Mouse (Mus musculus) intestine, embryonic 14.5 days (tissue): ENCODE data around the gene Ankrd52. TPM values are rescaled to one million over a fixed set of nuclear protein-coding genes. Genes with fewer than 3 reads are reported as not detected.
A peak's percentile ranks its signal among the peaks of the same experiment; 100 is the strongest.

Source experiments
- ATAC-seq: fragments of 200-750 bp; cut with Nextera tagmentation; replicated peaks from 2 replicates; pipeline ENCODE4 v1.8.0; 2017; ENCODE audit warnings: low read depth, moderate number of reproducible peaks, moderate TSS enrichment, moderate library complexity; ENCODE audit not compliant: low FRiP score, low TSS enrichment
- DNase-seq: peaks from one replicate; pipeline ENCODE4 v3.0.0-alpha.2; 2018; ENCODE audit warnings: low spot score
- H3K27ac ChIP-seq: fragments of 300-500 bp; sonication (generic); 2 replicates; pipeline ENCODE4 v1.5.1; 2014; ENCODE audit warnings: low read depth, mild to moderate bottlenecking, control low read depth
- H3K27me3 ChIP-seq: fragments of 300-500 bp; sonication (generic); replicated peaks from 2 replicates; pipeline ENCODE4 v1.6.1; 2014; ENCODE audit warnings: low read length, control low read depth; ENCODE audit not compliant: control insufficient read depth, insufficient read depth
- H3K36me3 ChIP-seq: fragments of 300-500 bp; sonication (generic); 2 replicates; pipeline ENCODE4 v1.6.1; 2014; ENCODE audit warnings: low read length, control low read depth; ENCODE audit not compliant: control insufficient read depth, insufficient read depth
- H3K4me1 ChIP-seq: fragments of 300-500 bp; sonication (generic); replicated peaks from 2 replicates; pipeline ENCODE4 v1.6.1; 2014; ENCODE audit warnings: low read length, control low read depth, mixed read lengths; ENCODE audit not compliant: control insufficient read depth, insufficient read depth
- H3K4me2 ChIP-seq: fragments of 300-500 bp; sonication (generic); 2 replicates; pipeline ENCODE4 v1.6.1; 2014; ENCODE audit warnings: low read length
- H3K4me3 ChIP-seq: fragments of 300-500 bp; sonication (generic); 2 replicates; pipeline ENCODE4 v1.5.1; 2014; ENCODE audit warnings: low read depth, low read length, control low read depth, mixed read lengths
- H3K9ac ChIP-seq: fragments of 300-500 bp; sonication (generic); 2 replicates; pipeline ENCODE4 v1.6.1; 2014; ENCODE audit warnings: mild to moderate bottlenecking, low read length
- H3K9me3 ChIP-seq: fragments of 300-500 bp; sonication (generic); 2 replicates; pipeline ENCODE4 v1.6.1; 2016; ENCODE audit warnings: low read length, control low read depth; ENCODE audit not compliant: control insufficient read depth
- WGBS: fragments of 180-500 bp; shearing (Covaris S2); extraction: QIAGEN DNeasy Blood & Tissue Kit; methylation state at CpG from one replicate; pipeline ENCODE4 v1.1.7; 2014; 5-methylcytosine and 5-hydroxymethylcytosine counted together
- microRNA-seq: library from miRNA; unstranded; fragments of <30 nt; microRNA quantifications from one replicate; pipeline ENCODE4, GENCODE M21; 2016
- polyA plus RNA-seq: library from polyadenylated mRNA; unstranded; fragments of >200 nt; fragmentation: Nextera tagmentation; extraction: Ambion mirVana; gene quantifications from 2 replicates; pipeline ENCODE4 v1.2.1, GENCODE M21; 2014

Ankrd52 gene
- polyA plus RNA-seq, 1 experiment from 2014 or later, result 12.1 TPM

DNA sequence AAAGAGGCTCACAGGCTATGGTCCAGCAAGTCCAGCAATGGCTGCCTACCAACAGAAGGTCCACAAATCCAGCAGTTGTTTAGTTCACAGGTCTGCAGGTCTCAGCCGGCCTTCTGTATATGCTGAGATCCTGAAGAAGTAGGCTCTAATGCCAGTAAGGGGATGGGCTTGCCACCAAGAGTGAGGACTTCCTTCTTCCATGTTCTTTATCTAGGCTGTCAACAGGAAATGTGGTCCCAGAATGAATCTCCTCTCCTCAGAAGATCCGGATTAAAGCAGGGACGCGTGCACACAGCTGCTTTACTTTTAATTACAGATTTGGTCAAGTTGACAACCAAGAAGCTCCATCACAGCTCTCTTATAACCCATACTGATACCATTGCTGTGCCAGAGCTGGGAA lies 68.5 kb downstream of the Ankrd52 start:
- no peak overlapping the region for H3K27ac ChIP-seq

DNA sequence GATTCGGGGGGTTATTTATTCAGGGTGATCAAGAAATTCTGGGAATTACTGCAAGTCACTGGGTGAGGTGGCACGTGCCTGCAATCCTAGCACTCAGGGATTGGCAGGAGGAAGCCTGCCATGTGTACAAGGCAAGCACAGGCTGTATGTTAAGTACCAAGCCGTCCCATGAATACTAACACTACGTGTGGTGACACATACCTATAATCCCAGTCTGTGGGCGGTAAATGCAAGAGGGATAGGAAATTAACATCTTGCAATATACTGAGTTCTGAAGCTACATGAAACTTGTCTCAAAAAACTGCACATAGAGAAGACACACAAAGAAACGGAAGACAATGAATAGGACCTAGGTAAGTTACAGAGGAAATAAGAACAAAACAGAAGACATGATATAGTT lies 74.1 kb downstream of the Ankrd52 start:
- Histone ChIP-seq H3K9me3 (no peaks in the 10 kb centered on the region), H3K4me2 (no peak overlapping the region), H3K36me3 (no peaks in the 10 kb centered on the region), H3K4me1 (no peaks in the 10 kb centered on the region), H3K27ac (no peak overlapping the region), H3K27me3 (no peaks in the 10 kb centered on the region), H3K9ac (no peak overlapping the region), H3K4me3 (no peak overlapping the region)
- DNase-seq (no peak), ATAC-seq (no peak)
- 83% methylated on average over 6 of the region's 6 CpGs for WGBS

More for the DNA sequence above, 68.5 kb downstream of the Ankrd52 start:
- no peak for DNase-seq
- Histone ChIP-seq H3K9me3 (no peaks in the 10 kb centered on the region), H3K36me3 (peaks cover 18% of the 10 kb centered on the region; the same call in 1 of the 2 replicates), H3K9ac (no peak overlapping the region), H3K27me3 (no peaks in the 10 kb centered on the region), H3K4me2 (no peak overlapping the region), H3K4me3 (no peak overlapping the region), H3K4me1 (no peaks in the 10 kb centered on the region)
- WGBS, result 86% methylated on average over 4 of the region's 4 CpGs
- no peak for ATAC-seq

DNA sequence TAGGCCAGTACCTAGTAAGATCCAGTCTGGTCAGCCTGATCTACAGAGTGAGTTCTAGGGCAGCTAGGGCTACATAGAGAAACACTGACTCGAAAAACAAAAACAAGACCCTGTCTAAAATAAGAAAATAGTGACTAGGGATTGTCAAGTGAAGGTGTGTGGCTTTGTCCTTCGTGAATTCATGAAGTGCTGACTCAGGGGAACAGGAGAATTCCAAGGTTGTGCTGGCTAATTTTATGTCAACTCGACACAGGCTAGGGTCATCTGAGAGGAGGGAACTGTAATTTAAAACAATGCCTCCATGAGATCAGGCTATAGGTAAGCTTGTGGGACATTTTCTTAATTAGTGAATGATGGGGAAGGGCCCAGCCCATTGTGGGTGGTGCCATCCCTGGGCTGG lies 77.6 kb downstream of the Ankrd52 start:
- no peak overlapping the region for H3K9ac ChIP-seq
- H3K9me3 ChIP-seq, result no peaks in the 10 kb centered on the region
- DNase-seq (no peak), ATAC-seq (no peak)
- 0 out of 2 replicates have a peak, but pooled peaks cover 4% of the 10 kb centered on the region for H3K4me1 ChIP-seq
- no peak overlapping the region for H3K27ac ChIP-seq
- 75% methylated on average over 3 of the region's 3 CpGs for WGBS
- no peak overlapping the region for H3K4me3 ChIP-seq
- no peaks in the 10 kb centered on the region for H3K27me3 ChIP-seq
- H3K36me3 ChIP-seq, result no peaks in the 10 kb centered on the region
- no peak overlapping the region for H3K4me2 ChIP-seq

DNA sequence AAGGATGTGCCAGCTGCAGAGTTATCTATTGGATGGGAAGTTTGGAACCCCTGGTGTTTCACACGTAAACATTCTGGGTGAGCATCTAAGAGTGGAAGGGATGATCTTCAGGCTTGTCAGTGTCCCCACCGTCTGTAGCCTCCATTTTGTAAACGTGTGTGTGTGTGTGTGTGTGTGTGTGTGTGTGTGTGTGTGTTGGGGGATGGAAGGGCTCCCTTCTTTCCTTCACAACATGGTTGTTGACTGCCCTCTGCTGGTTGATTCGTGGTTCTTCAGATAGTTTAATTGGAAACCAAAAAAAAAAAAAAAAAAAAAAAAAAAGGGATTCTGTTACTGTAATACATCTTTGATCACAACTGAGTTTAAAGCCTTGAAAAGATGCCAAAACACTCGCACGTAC lies 78.4 kb downstream of the Ankrd52 start:
- no peak overlapping the region for H3K27ac ChIP-seq
- H3K27me3 ChIP-seq, result no peaks in the 10 kb centered on the region
- H3K36me3 ChIP-seq, result no peaks in the 10 kb centered on the region
- 3% methylated on average over 6 of the region's 6 CpGs for WGBS
- peak; percentile 63 for DNase-seq
- peak overlapping the region; percentile 31; the same call in 1 of the 2 replicates for H3K4me2 ChIP-seq
- no peak overlapping the region for H3K9ac ChIP-seq
- no peaks in the 10 kb centered on the region for H3K9me3 ChIP-seq
- no peak overlapping the region for H3K4me3 ChIP-seq
- no peak for ATAC-seq
- peaks cover 5% of the 10 kb centered on the region for H3K4me1 ChIP-seq

GRCm38 (mm10) chr10:128457676-128458075 lies 80.8 kb downstream of the Ankrd52 start:
- no peak for DNase-seq
- no peak overlapping the region for H3K9ac ChIP-seq
- H3K4me3 ChIP-seq, result no peak overlapping the region
- peaks cover 15% of the 10 kb centered on the region for H3K4me1 ChIP-seq
- no peaks in the 10 kb centered on the region for H3K9me3 ChIP-seq
- no peak for ATAC-seq
- no peak overlapping the region for H3K27ac ChIP-seq
- H3K27me3 ChIP-seq, result no peaks in the 10 kb centered on the region
- peaks cover 19% of the 10 kb centered on the region for H3K36me3 ChIP-seq
- WGBS, result 85% methylated on average over 6 of the region's 6 CpGs
- H3K4me2 ChIP-seq, result peak overlapping the region; percentile 58; the same call in 1 of the 2 replicates

Small RNAs within 50 kb of the gene (microRNA-seq; reads per million reads assigned to microRNA genes)
- gene Gm25361, result not detected
- gene Gm26308, result not detected
- gene Mir6914, result 0.34 reads per million
- 1.7 reads per million, percentile 19 among the genes with 10 or more reads in this experiment for gene Mir6915
- 0.93 reads per million, percentile 6 among the genes with 10 or more reads in this experiment for gene Mir8105

Other genes starting within 250 kb of the Ankrd52 start
- gene Rbms2, start 196.8 kb upstream of the Ankrd52 start, polyA plus RNA-seq, result 25.3 and 31.0 TPM in 2 replicates
- 1.7 TPM in 2 replicates for gene Gls2, start 182.7 kb upstream of the Ankrd52 start, polyA plus RNA-seq
- gene Spryd4, start 165.3 kb upstream of the Ankrd52 start, polyA plus RNA-seq, result 34.9 and 37.2 TPM in 2 replicates
- not detected in 2 replicates for gene Mip, start 151.3 kb upstream of the Ankrd52 start, polyA plus RNA-seq
- 58.1 and 59.5 TPM in 2 replicates for gene Timeless, start 145.1 kb upstream of the Ankrd52 start, polyA plus RNA-seq
- gene Apon, start 123.0 kb upstream of the Ankrd52 start, polyA plus RNA-seq, result 0.30 TPM in 2 replicates
- gene Apof, start 108.4 kb upstream of the Ankrd52 start, polyA plus RNA-seq, result 0.15 TPM in 1 of 2 replicates, not detected in the other
- gene Stat2, start 106.6 kb upstream of the Ankrd52 start, polyA plus RNA-seq, result 12.0 and 12.8 TPM in 2 replicates
- 0.77 TPM in 2 replicates for gene Il23a, start 78.4 kb upstream of the Ankrd52 start, polyA plus RNA-seq
- gene Pan2, start 73.8 kb upstream of the Ankrd52 start, polyA plus RNA-seq, result 32.7 and 35.0 TPM in 2 replicates
- 308 and 317 TPM in 2 replicates for gene Cnpy2, start 54.7 kb upstream of the Ankrd52 start, polyA plus RNA-seq
- gene Cs, start 39.4 kb upstream of the Ankrd52 start, polyA plus RNA-seq, result 244 and 254 TPM in 2 replicates
- 11.0 and 15.7 TPM in 2 replicates for gene Coq10a, start 8.1 kb upstream of the Ankrd52 start, polyA plus RNA-seq
- gene Slc39a5, start 24.1 kb downstream of the Ankrd52 start, polyA plus RNA-seq, result 47.6 and 56.7 TPM in 2 replicates
- 94.7 and 99.1 TPM in 2 replicates for gene Nabp2, start 34.4 kb downstream of the Ankrd52 start, polyA plus RNA-seq
- gene Rnf41, start 34.5 kb downstream of the Ankrd52 start, polyA plus RNA-seq, result 30.5 and 36.0 TPM in 2 replicates
- gene Smarcc2, start 82.1 kb downstream of the Ankrd52 start, polyA plus RNA-seq, result 71.9 and 82.2 TPM in 2 replicates
- gene Myl6, start 117.0 kb downstream of the Ankrd52 start, polyA plus RNA-seq, result 1,777 and 1,828 TPM in 2 replicates
- 3.1 TPM in 2 replicates for gene Myl6b, start 121.6 kb downstream of the Ankrd52 start, polyA plus RNA-seq
- gene Esyt1, start 148.8 kb downstream of the Ankrd52 start, polyA plus RNA-seq, result 27.3 and 28.0 TPM in 2 replicates
- gene Zc3h10, start 170.7 kb downstream of the Ankrd52 start, polyA plus RNA-seq, result 11.3 TPM in 2 replicates
- 4,682 and 5,210 TPM in 2 replicates for gene Rpl41, start 172.2 kb downstream of the Ankrd52 start, polyA plus RNA-seq
- 248 and 252 TPM in 2 replicates for gene Pa2g4, start 188.9 kb downstream of the Ankrd52 start, polyA plus RNA-seq
- gene Erbb3, start 212.5 kb downstream of the Ankrd52 start, polyA plus RNA-seq, result 31.2 and 32.4 TPM in 2 replicates
- gene Rps26, start 249.6 kb downstream of the Ankrd52 start, polyA plus RNA-seq, result 1,095 and 1,163 TPM in 2 replicates